ENCODE assay signal across 8 mouse cellular contexts in genomic region chr5:73637337-73638107, GRCm38 (mm10). TPM values are rescaled to one million over a fixed set of nuclear protein-coding genes. Genes with fewer than 3 reads are reported as not detected.
DNase-seq lines count a peak whose midpoint lies in the region; ATAC-seq lines count a peak whose summit lies in the region.

No protein-coding gene starts in this region.

- peak; percentile 35 to 85 for DNase-seq in left cerebral cortex, postnatal 14 days (ENCODE audit: low spot score in 2 of 2)
- DNase-seq in left cerebral cortex, postnatal 36 days (ENCODE audit: low spot score in 2 of 2): no peak
- DNase-seq in adipocyte (ENCODE audit: low spot score): peak; percentile 75
- DNase-seq in mesoderm, embryonic 11.5 days (ENCODE audit: low read depth, low spot score): peak; percentile 61
- no peak for DNase-seq in ovary, adult 18-20 months (ENCODE audit: low spot score)
- no peak for DNase-seq in thymus, postnatal 36 days
- DNase-seq in adrenal gland, postnatal 10 days: no peak

- peak; percentile 67 for ATAC-seq in granulocyte monocyte progenitor cell, adult 5-6 weeks (replicated peaks; ENCODE audit: poor library complexity, severe bottlenecking)

- intact Hi-C loops in left cerebral cortex, postnatal 14 days (cut with DNase I): loop anchor here (2.0 kb wide), 1 partner anchor 207 kb away; no protein-coding TSS in a partner anchor
- intact Hi-C loops in left cerebral cortex, postnatal 36 days (cut with DNase I): loop anchor here (1.0 kb wide), 1 partner anchor 206 kb away; no protein-coding TSS in a partner anchor

RNA-seq across cellular contexts. Expression of gene Lrrc66, which starts 5.2 kb away (rescaled TPM):
- under 1 TPM in 1 of 2 experiments, not detected in 1; 0.13 TPM for total RNA-seq in left cerebral cortex, postnatal 14 days (2021)
- total RNA-seq in left cerebral cortex, postnatal 36 days (2021): not detected
- 0.34 TPM in 1 of 2 replicates, not detected in the other for total RNA-seq in granulocyte monocyte progenitor cell, adult 5-6 weeks (2014; fragmentation: Nextera tagmentation)
- 1.1 TPM in 1 of 2 replicates, not detected in the other for total RNA-seq in granulocyte monocyte progenitor cell, adult 5-6 weeks (2017)
- total RNA-seq in adrenal gland, postnatal 10 days (2021): not detected

RNA-seq across cellular contexts. Expression of gene Sgcb, which starts 10.1 kb away (rescaled TPM):
- total RNA-seq in left cerebral cortex, postnatal 14 days (2021): 10 to 100 TPM; 58.1 to 61.4 TPM
- total RNA-seq in left cerebral cortex, postnatal 36 days (2021): 10 to 100 TPM; 49.0 TPM
- total RNA-seq in granulocyte monocyte progenitor cell, adult 5-6 weeks (2014; fragmentation: Nextera tagmentation): 4.1 and 8.2 TPM in 2 replicates
- total RNA-seq in granulocyte monocyte progenitor cell, adult 5-6 weeks (2017): 3.3 and 3.9 TPM in 2 replicates
- 10 to 100 TPM; 22.3 to 30.1 TPM for total RNA-seq in adrenal gland, postnatal 10 days (2021)

RNA-seq across cellular contexts. Expression of gene Spata18, which starts 13.7 kb away (rescaled TPM):
- total RNA-seq in left cerebral cortex, postnatal 14 days (2021): under 1 TPM; 0.26 to 0.27 TPM
- total RNA-seq in left cerebral cortex, postnatal 36 days (2021): under 1 TPM; 0.23 to 0.42 TPM
- total RNA-seq in granulocyte monocyte progenitor cell, adult 5-6 weeks (2014; fragmentation: Nextera tagmentation): not detected in 2 replicates
- total RNA-seq in granulocyte monocyte progenitor cell, adult 5-6 weeks (2017): not detected in 2 replicates
- total RNA-seq in adrenal gland, postnatal 10 days (2021): under 1 TPM in 1 of 2 experiments, not detected in 1; 0.15 TPM

Comparison
In these comparisons a context has a peak if more than half of its experiments do, and no peak if none do; other contexts are left out.
1. DNase-seq: peak in left cerebral cortex, postnatal 14 days (2 of 2), adipocyte (single experiment) and mesoderm, embryonic 11.5 days (single experiment); none in left cerebral cortex, postnatal 36 days (0 of 2), ovary, adult 18-20 months (single experiment), thymus, postnatal 36 days (0 of 2) and adrenal gland, postnatal 10 days (single experiment).